Mouse (Mus musculus): ENCODE data around the gene Ghrhr.

Gene Ghrhr

DNA sequence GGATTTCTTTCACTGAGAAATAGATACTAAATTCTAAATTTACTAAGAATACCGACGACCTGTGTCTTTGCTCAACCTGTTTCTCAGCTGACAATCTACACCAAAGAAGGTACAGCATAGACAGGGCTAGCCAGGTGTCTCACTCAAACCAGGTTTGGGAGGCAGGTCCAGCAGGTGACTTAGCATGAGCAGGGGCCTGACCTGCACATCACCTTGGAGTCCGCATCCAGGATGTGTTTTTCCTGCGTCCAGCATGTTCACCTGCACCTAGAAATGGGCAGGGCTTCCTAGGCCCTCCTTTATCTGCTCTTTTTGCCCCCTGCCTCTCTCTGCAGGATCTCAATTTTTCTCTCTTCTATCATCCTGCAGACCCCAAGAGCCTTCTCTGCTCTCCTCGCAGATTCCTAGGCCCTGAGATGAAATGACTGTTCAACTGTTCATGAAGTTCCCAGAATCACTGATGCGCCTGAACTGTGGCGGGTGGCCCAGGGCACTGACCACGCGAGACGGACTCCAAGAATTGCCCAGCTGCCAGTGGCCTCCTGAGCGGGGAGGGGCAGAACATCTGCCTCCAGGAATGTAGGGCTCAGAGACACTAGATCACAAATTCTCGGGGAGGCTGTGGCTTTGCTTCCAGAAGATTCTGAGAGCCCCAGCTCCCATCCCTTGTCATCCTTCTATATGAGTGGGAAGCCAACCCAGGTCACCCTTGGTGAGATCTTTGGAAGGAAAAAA is 22.2 kb upstream of the Ghrhr start:
- DNase-seq (ENCODE audit: low read depth) = no peak

DNA sequence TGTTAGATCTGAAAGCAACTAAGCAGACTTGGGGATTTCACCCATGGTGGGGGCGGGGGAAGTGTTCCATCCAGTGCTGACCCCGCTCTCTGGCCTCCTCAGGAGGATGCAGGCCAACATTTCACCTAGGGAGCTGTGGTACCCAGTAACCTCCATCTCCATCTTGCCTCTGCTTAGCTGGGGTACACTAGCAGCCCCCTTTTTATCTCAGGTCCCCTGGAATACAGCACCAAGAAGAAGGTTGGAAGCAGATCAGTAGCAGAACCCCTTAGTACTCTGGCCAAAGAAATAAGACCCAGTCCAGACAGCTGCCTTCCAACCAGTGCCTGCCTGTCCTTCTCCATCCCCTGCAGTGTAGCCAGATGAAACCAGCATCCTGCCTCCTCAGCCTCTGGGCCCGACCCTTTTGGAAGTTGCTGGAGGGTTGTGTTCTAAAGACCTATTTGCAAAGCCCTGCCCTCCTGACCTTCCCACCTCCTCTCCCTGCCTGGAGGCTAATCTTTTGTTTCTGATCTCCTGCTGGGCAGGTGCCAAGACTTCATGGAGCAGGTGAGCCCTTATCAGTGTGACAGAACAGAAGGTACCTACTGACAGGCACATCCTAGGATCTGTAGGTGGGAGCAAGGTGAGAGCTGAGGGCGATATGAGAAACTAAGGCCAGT is 21.5 kb upstream of the Ghrhr start:
- no peak for DNase-seq (ENCODE audit: low read depth)

DNA sequence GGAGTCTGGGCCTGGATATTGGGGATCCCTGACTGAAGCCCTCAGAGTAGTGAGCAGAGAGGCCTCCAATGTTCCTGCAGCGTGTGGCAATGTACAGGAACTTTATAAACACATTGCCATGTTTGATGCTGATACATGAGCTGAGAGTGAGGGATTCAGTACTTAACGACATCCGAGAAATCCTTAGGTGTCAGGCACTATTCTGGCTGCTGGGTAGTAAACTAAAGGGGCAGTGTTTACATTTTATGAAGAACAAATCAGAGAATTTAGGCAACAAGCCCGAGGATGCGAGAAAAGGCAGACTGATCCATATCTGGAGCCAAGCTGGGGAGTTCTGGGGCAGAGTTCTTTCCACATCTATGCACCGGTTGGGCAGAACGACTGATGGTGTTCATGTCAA is 20.5 kb upstream of the Ghrhr start:
- DNase-seq (ENCODE audit: low read depth) = no peak

DNA sequence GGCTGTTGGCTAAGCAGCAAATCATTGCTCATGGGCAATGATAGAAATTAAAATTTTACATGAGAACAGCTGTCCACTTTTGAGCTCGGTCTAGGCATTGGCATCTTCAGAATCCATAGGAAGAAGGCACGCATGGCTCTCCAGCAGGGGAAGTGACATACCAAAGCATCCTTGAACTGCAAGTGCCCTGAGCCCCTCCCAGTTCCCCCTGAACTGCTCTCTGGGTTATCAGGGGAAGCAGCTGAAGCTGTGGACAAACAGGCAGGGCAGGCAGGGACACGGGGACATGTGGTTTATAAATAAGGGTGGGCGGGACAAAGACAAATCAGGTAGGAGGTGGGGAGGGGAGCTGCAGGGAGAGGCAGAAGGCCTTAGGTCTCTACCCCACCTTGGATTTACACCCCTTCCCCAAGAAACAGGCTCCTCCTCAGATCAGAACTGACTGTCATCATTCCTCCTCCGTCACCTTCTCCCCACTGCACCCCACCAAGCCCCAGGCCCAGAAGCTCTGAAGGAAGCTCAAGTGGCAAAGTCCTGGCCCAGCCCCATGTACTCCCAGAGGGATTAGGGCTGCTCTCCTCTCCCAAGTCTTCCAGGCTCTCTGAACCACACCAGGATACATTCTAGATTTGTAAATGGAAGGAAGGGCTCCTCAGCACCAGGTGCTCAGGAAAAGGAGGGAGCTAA is 19.9 kb upstream of the Ghrhr start:
- DNase-seq (ENCODE audit: low read depth) = no peak

DNA sequence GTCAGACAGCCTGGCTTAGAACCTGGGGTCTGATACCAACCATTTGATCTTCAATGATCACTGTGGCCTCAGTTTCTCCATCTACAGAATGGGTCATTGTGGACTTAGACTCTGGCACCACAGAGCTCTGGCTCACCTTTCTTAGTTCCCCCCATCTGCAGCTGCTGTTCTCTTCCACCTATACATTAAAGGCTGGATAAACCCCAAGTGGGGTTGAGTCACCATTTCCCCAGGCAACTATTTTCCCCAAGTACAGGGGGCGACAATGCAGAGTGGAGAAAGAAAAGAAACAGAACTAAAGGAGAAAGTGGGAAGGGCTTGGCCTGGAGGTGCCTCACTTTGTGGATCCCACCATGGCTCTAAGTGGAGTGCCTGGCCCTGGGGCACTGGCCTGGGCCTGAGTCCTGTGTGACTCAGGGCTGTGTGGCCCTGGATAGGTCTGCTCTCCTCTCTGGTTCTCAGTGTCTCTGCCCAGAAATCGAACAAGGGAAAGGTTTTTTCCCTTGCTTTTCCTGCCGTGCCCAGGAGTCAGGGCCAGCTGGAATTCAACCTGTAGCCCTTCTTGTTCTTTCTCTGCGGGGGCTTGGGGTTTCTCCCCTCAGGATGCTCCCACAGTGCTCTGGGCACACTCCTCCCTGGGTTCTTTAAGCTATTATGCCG is 19.0 kb upstream of the Ghrhr start:
- DNase-seq (ENCODE audit: low read depth) = no peak

DNA sequence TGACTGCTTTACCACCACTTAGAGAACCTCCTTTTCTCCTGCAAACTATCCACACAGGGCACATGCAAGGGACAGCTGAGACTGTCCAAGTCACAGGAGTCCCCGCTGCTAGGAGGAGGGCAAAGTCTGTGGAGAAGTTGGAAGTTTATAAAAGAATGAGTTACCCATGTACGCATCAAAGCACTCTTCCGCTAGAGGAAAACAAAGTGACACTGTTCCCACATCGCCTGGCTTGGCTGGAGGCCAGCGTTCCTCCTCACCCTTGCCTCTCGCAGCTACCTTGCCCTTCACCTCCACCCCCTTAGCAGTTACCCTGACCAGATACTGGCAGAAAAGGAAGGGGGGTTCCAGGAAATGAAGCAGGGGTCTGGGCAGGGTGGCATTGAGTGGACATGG is 18.5 kb upstream of the Ghrhr start:
- no peak for DNase-seq (ENCODE audit: low read depth)

DNA sequence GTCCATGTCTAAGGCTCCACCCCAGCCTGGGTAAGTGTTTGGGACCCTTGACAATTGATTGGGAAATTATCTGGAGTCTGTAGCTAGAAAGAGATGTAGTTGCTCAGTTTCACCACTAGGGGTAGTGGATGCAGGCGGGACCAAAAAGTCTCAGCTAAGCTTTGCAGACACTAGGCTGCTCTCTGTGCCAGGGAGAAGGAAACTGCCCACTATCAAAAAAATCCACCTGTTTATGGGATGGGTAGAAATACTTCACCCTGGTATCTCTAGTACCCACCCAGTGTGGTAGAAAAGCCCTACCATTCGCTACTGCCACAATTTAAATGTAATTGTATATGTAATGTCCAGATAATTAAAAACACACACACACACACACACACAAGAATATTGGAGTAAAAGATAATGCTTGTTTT is 17.4 kb upstream of the Ghrhr start:
- DNase-seq (ENCODE audit: low read depth) = peak; percentile 39

DNA sequence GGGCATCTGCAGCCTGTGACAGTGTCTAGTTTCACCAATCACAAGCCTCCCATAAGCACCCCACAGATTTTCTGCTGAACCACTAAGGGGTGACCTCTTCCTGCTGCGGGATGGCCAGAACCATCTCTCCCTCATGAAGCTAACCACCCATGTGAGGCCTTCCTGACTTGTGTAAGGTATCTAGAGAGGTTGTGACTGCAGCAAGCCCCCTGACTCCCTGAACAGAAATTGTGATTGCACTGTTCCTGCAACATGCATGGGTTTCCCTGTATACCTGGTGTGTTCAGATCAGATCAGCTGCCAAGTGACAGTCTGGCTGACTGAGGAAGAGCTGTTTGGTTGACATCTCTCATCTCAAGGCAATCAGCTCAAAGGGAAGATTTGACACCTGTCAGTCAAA is 13.4 kb upstream of the Ghrhr start:
- DNase-seq (ENCODE audit: low read depth) = no peak

DNA sequence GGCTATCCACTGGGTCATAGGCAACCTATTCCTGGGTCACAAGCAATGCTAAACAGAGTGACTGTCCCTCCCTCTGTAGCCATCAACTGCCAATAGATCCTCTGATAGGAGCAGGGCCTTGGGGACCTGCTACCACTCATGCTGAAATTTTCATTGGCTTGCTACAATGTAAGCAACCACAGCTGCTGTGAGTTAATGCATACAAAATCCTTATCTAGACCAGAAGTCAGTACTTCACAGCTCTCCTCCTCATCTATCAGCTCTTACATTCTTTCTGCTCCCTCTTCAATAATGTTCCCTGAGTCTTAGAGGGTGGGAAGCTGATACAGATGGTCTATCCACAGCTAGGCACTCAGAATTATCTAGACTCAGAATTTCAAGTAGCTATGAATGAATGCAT is 9.0 kb upstream of the Ghrhr start:
- no peak for DNase-seq (ENCODE audit: low read depth)

DNA sequence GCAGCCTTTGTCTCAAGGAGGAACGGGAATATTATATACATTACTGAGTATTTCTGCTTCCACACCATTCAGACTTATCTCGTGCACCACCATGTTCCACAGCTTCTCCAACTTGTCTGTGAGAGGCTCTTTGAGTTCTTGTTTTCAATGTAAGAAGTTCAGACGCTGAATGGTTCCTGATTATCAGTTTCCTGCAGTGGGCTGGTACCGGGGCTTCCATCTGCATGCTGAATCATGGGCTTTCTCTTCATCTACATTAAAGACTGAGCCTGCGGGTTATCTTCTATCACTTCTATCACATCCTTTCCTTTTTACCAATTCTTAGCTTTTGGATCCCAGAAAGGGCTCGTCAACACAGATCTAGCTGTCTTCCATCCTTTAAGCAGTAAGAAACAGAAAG is 5.3 kb upstream of the Ghrhr start:
- no peak for DNase-seq (ENCODE audit: low read depth)

DNA sequence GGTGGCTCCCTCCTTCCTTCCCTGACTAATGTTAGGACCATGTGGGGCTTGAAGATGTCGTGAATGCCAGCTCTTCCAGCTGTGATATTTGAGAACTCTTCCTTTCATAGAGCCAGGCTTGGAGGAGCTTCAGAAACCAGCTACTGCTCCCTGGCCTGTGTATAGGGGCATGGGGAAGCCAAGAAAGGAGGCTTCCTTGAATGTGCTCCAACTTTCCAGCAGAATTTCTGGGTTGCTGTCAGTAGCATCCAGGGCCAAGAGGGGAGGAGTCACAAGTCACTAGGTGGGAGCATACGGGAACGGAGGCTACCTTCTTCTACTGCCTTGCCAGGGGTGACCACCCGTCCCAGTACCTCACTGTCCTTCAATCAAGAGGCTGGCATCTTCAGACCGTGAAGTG is 416 bp downstream of the Ghrhr start:
- no peak for DNase-seq (ENCODE audit: low read depth)

DNA sequence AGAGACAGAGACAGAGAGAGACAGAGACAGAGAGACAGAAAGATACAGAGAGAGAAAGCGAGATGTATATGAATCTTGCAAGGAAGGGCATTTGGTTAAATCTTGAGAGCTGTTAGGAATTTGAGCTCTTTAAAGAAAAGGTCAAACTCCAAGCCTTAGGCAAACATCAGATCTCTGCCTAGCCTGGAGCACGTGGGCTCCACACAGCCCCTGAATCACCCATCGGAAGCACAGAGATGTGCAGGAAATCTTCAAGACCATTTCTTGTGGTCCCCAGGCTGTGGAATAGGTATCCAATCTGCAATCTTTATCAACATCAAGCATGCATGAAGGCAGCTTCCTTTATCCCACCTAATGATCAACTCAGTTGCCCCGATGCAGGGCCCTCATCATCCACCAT is 1.4 kb downstream of the Ghrhr start:
- DNase-seq (ENCODE audit: low read depth) = no peak

DNA sequence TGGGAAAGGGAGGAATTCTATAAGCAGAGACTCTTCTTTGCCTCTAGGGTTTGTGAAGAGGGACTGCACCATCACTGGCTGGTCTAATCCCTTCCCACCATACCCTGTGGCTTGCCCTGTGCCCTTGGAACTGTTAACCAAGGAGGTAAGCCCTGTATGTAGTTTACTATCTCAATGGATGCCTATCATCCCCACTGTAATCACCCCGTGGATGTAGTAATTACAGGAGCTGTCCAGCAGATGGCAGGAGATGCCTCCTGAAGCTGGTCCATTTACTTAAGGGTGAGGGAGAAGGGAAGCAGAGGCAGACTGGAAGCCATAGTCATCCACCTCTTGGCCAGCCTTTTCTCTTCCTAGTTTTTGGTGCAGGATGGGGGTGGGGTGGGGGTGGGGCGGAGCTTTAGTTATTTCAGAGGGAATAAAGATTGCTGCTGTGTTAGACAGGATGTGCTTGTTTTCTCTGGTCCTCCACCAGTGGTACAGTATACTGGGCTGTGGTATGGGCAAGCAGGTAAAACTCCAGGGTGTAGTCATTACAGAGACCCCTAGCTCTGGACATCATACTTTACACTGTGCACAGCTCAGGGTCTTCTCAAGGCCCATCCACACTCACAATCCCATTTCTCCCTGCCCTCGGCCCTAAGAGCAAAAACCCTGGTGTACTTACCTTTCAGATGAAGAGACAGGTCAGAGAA is 3.7 kb downstream of the Ghrhr start:
- DNase-seq (ENCODE audit: low read depth) = peak; percentile 23

DNA sequence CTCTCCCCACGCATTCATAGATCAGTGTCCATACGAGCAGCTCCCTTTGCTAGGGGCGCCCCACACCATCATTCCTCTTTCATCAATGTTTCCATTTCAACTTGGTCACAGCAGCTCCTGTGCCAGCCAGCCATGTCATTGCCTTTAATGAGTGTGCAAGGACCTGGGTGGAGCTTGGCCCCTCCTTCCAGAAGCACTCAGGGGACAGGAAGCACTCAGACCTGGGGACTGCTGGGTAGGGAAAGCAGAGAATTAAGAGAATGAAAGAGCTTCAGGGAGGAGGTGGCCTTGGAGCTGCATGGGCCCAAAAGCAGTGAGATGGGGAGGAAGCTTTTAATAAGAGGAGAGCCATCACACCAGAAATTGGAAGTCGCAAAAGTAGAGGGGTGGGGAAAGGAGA is 5.9 kb downstream of the Ghrhr start:
- DNase-seq (ENCODE audit: low read depth) = no peak

DNA sequence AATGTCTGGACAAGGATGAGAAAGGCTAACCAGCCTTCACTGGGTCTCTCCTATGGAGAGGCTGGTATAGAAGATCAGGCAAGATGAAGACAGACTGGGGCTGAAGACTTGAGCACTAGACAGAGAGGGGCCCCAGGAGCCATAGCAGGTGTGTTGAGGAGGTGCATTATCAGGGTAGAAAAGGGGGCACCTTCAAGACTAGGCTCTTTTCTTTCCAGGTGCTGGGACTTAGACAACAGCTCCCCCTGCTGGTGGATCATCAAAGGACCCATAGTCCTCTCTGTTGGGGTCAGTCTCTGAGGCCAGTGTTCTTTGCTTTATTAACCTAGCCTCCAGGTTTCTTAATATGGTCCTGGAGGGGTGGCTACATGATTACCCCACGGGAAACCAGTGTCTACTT is 7.8 kb downstream of the Ghrhr start:
- DNase-seq (ENCODE audit: low read depth) = peak; percentile 45

DNA sequence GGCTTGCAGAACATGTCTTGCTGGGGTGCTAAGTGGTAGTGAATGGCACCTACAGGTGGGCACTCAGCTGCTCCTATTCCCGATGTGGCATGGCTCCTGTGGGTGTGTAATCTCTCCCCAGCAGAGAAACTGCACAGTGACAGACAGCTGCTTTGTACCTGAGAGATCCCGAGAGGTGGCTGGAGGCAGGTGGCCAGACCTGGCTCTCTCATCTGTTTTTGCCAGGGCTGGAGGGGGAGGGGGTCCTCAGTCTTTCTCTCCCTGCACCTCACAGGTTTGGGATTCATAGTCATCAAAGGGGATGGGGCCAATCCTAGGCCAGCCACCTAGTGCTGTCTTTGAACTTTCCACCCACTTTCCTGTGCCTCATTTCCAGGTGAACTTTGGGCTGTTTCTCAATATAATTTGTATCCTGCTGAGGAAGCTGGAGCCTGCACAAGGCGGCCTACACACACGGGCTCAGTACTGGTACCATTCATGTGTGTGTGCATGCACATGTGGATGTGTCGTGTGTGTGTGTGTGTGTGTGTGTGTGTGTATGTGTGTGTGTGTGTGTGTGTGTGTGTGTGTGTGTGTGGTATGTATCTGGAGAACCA is 8.4 kb downstream of the Ghrhr start:
- no peak for DNase-seq (ENCODE audit: low read depth)

DNA sequence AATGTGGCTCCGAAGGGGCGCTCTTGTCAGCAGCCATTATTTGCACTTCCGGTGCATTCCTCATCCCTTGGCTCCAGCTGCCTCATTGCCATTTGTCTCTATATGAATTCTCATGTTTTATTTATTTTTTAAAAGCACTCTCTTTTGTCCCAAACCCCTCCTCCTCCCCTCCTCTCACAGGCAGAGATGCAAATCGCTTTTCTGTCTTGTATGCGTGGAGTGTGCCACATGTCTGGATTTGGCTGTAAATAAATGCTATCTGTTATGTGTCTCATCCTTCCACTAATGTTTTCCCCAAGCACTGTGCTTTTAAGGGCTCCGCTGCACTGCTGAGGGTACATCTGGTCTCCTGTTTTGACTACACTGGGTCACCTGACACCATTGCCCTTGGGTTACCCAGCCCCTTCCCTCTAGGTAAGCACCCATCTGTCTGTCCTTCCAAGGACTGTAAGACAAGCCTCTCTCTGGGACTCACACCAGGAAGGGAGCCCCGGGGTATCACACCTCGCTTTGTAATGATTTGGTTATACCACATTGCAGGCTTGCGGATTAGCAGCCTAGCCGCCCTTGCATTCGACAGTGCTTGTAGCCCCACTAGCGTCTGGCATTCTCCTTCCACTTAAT is 12.6 kb downstream of the Ghrhr start:
- no peak for DNase-seq (ENCODE audit: low read depth)

DNA sequence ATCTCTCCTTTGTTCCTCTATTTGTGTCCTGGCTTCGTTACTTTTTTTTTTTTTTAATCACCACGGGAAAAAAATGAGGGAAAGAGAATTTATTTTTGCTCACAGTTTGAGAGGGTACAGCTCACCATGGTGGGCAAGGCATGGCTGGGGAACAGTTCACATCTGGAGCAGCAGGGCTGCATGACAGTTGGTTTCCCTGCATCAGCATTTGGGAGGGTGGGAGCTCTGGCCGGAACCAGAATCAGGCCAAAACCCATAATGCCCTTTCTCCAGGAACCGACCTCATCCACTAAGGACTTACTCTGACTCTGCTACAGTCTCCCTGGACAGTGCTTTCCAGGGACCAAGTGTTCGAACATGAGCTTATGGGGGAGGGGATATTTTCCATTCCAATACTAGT is 13.2 kb downstream of the Ghrhr start:
- DNase-seq (ENCODE audit: low read depth) = no peak

DNA sequence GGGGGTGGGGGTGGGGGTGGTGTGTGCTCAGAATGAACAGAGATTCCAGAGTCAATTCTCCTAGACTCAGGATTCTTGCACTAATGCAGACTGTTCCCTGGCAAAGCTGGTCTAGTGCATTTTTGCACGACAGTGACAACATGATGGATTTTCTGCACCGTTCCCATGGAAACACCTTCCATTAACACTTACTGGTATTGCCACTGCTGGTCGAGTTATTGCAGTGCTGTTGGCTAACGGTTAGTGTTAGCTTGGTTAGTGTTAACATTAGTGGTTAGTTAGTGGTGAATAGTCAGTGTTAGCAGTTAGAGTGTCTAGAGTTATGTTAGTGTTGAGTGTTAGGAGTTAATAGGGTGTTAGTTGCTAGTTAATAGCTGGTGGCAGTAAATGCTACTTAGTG is 15.7 kb downstream of the Ghrhr start:
- no peak for DNase-seq (ENCODE audit: low read depth)

DNA sequence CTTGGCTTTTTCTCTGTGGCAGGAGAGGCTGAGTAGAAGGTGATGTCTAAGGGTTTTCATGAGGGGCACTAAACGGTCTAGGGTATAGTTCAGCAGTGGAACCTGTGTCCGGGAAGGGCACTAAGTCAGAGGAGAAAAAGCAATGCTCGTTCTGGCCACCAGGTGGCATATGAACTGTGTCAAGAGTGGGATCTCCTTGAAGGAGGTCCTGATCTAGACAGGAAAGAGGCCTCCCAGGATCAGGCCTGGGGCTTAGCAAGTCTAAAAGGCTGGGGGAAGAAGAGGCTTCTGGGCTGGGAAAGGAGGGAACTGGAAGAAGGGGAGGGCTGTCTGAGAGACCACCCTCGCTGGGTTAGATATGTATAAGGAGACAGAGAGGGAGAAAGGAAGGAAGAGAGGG is 16.4 kb downstream of the Ghrhr start:
- peak; percentile 42 for DNase-seq (ENCODE audit: low read depth)

DNA sequence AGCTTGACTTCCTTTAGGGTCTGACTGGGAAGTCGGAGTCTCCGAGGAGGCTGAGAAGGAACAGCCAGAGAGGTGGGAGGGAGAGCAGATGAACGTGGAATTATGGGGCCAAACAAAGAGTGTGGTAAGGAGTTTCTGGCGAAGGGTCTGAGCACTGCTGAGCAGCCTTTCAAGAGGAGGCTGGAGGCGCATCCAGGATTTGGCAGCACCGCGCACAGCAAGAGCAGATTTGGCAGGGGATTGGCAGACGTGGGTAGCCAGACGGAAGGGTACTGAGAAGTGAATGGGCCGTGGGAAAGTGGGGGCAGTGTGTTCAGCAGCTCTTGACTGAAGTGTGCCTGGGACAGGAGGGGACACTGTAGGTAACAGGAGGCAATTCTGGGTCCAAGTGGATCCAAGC is 18.8 kb downstream of the Ghrhr start:
- no peak for DNase-seq (ENCODE audit: low read depth)

Measured in induced T-regulatory cell, adult 2 months (primary cell).